Comparison of ENCODE assay signal across 30 mouse cellular contexts in the genomic region with DNA sequence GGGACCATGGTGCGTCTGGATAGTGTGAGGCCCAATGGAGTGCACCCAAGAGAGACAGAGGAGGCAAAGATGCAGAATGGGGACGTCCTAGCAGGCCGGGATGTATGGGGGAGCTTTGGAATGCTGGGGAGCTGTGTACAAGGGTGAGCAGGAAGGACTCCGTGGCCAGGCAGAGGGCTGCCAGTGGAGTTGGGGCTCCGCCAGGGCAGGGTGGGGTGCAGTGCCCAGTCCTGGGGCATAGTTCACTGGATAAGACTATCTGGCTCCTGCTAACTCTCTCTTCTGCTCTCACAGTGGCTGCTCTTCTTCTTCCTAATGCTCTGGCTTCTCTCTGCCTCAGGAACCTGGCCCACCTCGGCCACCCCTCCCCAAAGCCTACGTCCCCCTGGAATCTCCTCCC. TPM values are rescaled to one million over a fixed set of nuclear protein-coding genes. Genes with fewer than 3 reads are reported as not detected.
DNase-seq lines count a peak whose midpoint lies in the region; ATAC-seq and TF ChIP-seq lines count a peak whose summit lies in the region.
"Had no signal": no experiment of that assay in that cellular context is flagged by ENCODE, and none has a peak within 500 bp of the region (broad histone marks: within the 10 kb centered on the region; RNA-seq: fewer than 3 reads in every experiment).

No protein-coding gene starts in this region.

- H3K9me3 ChIP-seq in forebrain, embryonic 10.5 days: no peaks in the 10 kb centered on the region
- H3K9me3 ChIP-seq in forebrain, postnatal 0 days (ENCODE audit: low read length): no peaks in the 10 kb centered on the region
- no peaks in the 10 kb centered on the region for H3K9me3 ChIP-seq in intestine, postnatal 0 days (ENCODE audit: control insufficient read depth)
- no peaks in the 10 kb centered on the region for H3K9me3 ChIP-seq in stomach, embryonic 14.5 days (ENCODE audit: control insufficient read depth, low read depth, low read length)
- H3K9me3 ChIP-seq in lung, postnatal 0 days (ENCODE audit: low read length): no peaks in the 10 kb centered on the region
- H3K9me3 ChIP-seq in hindbrain, embryonic 11.5 days (ENCODE audit: control insufficient read depth, low read length): no peaks in the 10 kb centered on the region
- H3K9me3 ChIP-seq: embryonic facial prominence, embryonic 10.5 days; heart, embryonic 12.5 days; hindbrain, embryonic 12.5 days; limb, embryonic 12.5 days; neural tube, embryonic 12.5 days had no signal

- peak overlapping the region; percentile 25; the same call in 1 of the 2 replicates for H3K27ac ChIP-seq in forebrain, embryonic 10.5 days
- no peak overlapping the region for H3K27ac ChIP-seq in forebrain, postnatal 0 days (ENCODE audit: low read depth, low read length)
- H3K27ac ChIP-seq in intestine, postnatal 0 days (ENCODE audit: low read depth, low read length): no peak overlapping the region
- no peak overlapping the region for H3K27ac ChIP-seq in stomach, embryonic 14.5 days (ENCODE audit: low read length)
- H3K27ac ChIP-seq in lung, postnatal 0 days (ENCODE audit: low read length): no peak overlapping the region
- no peak overlapping the region for H3K27ac ChIP-seq in hindbrain, embryonic 11.5 days (ENCODE audit: low read depth, low read length)
- H3K27ac ChIP-seq: embryonic facial prominence, embryonic 10.5 days; hindbrain, embryonic 12.5 days; limb, embryonic 12.5 days; liver, embryonic 14.5 days; neural tube, embryonic 12.5 days had no signal

- no peak for TF ChIP-seq EP300 in lung, postnatal 0 days (IDR thresholded peaks at IDR 0.05)

- TF ChIP-seq CTCF in forebrain, postnatal 0 days (IDR thresholded peaks at IDR 0.05; ENCODE audit: low read depth): no peak
- no peak for TF ChIP-seq CTCF in intestine, postnatal 0 days (IDR thresholded peaks at IDR 0.05; ENCODE audit: low read depth)
- TF ChIP-seq CTCF in lung, postnatal 0 days (IDR thresholded peaks at IDR 0.05): no peak

- DNase-seq in forebrain, embryonic 10.5 days (ENCODE audit: extremely low spot score, low spot score): no peak
- DNase-seq in forebrain, postnatal 0 days: no peak
- peak; percentile 78 to 81 for DNase-seq in kidney, adult 8-10 months
- DNase-seq in kidney, postnatal 10 days: no peak
- DNase-seq in lung, postnatal 0 days (ENCODE audit: low spot score): no peak
- DNase-seq in hindbrain, embryonic 11.5 days (ENCODE audit: low spot score): no peak
- DNase-seq: cerebellum, adult 9-10 months; gastrocnemius, postnatal 25 days; heart, adult 18-20 months; heart, postnatal 10 days; lung, embryonic 14.5 days; lung, postnatal 36 days; midbrain, embryonic 14.5 days; right cerebral cortex, postnatal 25 days; thymus, adult 18-20 months; thymus, postnatal 4 days had no signal

- peaks cover 79% of the 10 kb centered on the region for H3K36me3 ChIP-seq in forebrain, embryonic 10.5 days (replicated peaks)
- H3K36me3 ChIP-seq in forebrain, postnatal 0 days (ENCODE audit: insufficient read depth): peaks cover 51% of the 10 kb centered on the region; the same call in 1 of the 2 replicates
- H3K36me3 ChIP-seq in intestine, postnatal 0 days (ENCODE audit: control insufficient read depth, insufficient read depth): peaks cover 70% of the 10 kb centered on the region
- H3K36me3 ChIP-seq in stomach, embryonic 14.5 days (ENCODE audit: control insufficient read depth, insufficient read depth, low read length): peaks cover 3% of the 10 kb centered on the region; the same call in 1 of the 2 replicates
- H3K36me3 ChIP-seq in lung, postnatal 0 days (ENCODE audit: insufficient read depth, low read length): no peaks in the 10 kb centered on the region
- peaks cover 2% of the 10 kb centered on the region; the same call in 1 of the 2 replicates for H3K36me3 ChIP-seq in hindbrain, embryonic 11.5 days (ENCODE audit: control insufficient read depth, insufficient read depth, low read length)
- H3K36me3 ChIP-seq: limb, embryonic 12.5 days had no signal

- 83% methylated on average over 7 of the region's 7 CpGs for WGBS in forebrain, embryonic 10.5 days
- 80% methylated on average over 7 of the region's 7 CpGs for WGBS in forebrain, postnatal 0 days
- WGBS in intestine, postnatal 0 days: 75% methylated on average over 7 of the region's 7 CpGs
- 87% methylated on average over 7 of the region's 7 CpGs for WGBS in stomach, embryonic 14.5 days
- WGBS in lung, postnatal 0 days: 90% methylated on average over 7 of the region's 7 CpGs
- WGBS in hindbrain, embryonic 11.5 days: 84% methylated on average over 7 of the region's 7 CpGs

- H3K4me1 ChIP-seq in forebrain, embryonic 10.5 days: peaks cover 4% of the 10 kb centered on the region; the same call in 1 of the 2 replicates
- H3K4me1 ChIP-seq in forebrain, postnatal 0 days (ENCODE audit: insufficient read depth): no peaks in the 10 kb centered on the region
- 0 out of 2 replicates have a peak, but pooled peaks cover 4% of the 10 kb centered on the region for H3K4me1 ChIP-seq in intestine, postnatal 0 days (replicated peaks; ENCODE audit: control insufficient read depth, insufficient read depth, low read length)
- no peaks in the 10 kb centered on the region for H3K4me1 ChIP-seq in stomach, embryonic 14.5 days (ENCODE audit: control insufficient read depth, insufficient read depth, low read length)
- H3K4me1 ChIP-seq in lung, postnatal 0 days (ENCODE audit: insufficient read depth, low read depth, low read length): no peaks in the 10 kb centered on the region
- H3K4me1 ChIP-seq in hindbrain, embryonic 11.5 days (replicated peaks; ENCODE audit: control insufficient read depth, insufficient read depth, low read length): no peaks in the 10 kb centered on the region
- H3K4me1 ChIP-seq: hindbrain, embryonic 12.5 days; limb, embryonic 12.5 days; neural tube, embryonic 12.5 days had no signal

- H3K27me3 ChIP-seq in forebrain, embryonic 10.5 days (ENCODE audit: poor library complexity, severe bottlenecking): no peaks in the 10 kb centered on the region
- H3K27me3 ChIP-seq in forebrain, postnatal 0 days (ENCODE audit: insufficient read depth, low read length): no peaks in the 10 kb centered on the region
- no peaks in the 10 kb centered on the region for H3K27me3 ChIP-seq in intestine, postnatal 0 days (replicated peaks; ENCODE audit: control insufficient read depth, insufficient read depth, low read length)
- no peaks in the 10 kb centered on the region for H3K27me3 ChIP-seq in stomach, embryonic 14.5 days (ENCODE audit: control insufficient read depth, insufficient read depth, low read length)
- no peaks in the 10 kb centered on the region for H3K27me3 ChIP-seq in lung, postnatal 0 days (replicated peaks; ENCODE audit: insufficient read depth, low read length)
- H3K27me3 ChIP-seq in hindbrain, embryonic 11.5 days (ENCODE audit: control insufficient read depth, insufficient read depth, low read length): no peaks in the 10 kb centered on the region
- H3K27me3 ChIP-seq: heart, embryonic 12.5 days; hindbrain, embryonic 12.5 days; limb, embryonic 12.5 days; neural tube, embryonic 12.5 days had no signal

- no peak overlapping the region for H3K9ac ChIP-seq in forebrain, postnatal 0 days
- H3K9ac ChIP-seq in intestine, postnatal 0 days (ENCODE audit: low read depth, low read length): 0 out of 2 replicates have a peak overlapping the region, but pooled peaks have one; percentile 3
- H3K9ac ChIP-seq in stomach, embryonic 14.5 days (replicated peaks; ENCODE audit: low read depth, low read length): no peak overlapping the region
- H3K9ac ChIP-seq in lung, postnatal 0 days (replicated peaks; ENCODE audit: low read depth): no peak overlapping the region
- H3K9ac ChIP-seq in hindbrain, embryonic 11.5 days (ENCODE audit: low read depth, low read length): no peak overlapping the region
- H3K9ac ChIP-seq: heart, embryonic 12.5 days; hindbrain, embryonic 12.5 days; limb, embryonic 12.5 days; liver, embryonic 14.5 days; lung, embryonic 14.5 days; neural tube, embryonic 12.5 days had no signal

- H3K4me3 ChIP-seq in forebrain, embryonic 10.5 days: no peak overlapping the region
- no peak overlapping the region for H3K4me3 ChIP-seq in forebrain, postnatal 0 days (ENCODE audit: low read depth, low read length)
- no peak overlapping the region for H3K4me3 ChIP-seq in intestine, postnatal 0 days (ENCODE audit: low read depth, low read length)
- no peak overlapping the region for H3K4me3 ChIP-seq in stomach, embryonic 14.5 days (ENCODE audit: low read depth, low read length)
- H3K4me3 ChIP-seq in lung, postnatal 0 days (ENCODE audit: low read depth, low read length): no peak overlapping the region
- H3K4me3 ChIP-seq in hindbrain, embryonic 11.5 days (ENCODE audit: low read depth, low read length): no peak overlapping the region
- H3K4me3 ChIP-seq: embryonic facial prominence, embryonic 10.5 days; heart, embryonic 12.5 days; hindbrain, embryonic 12.5 days; limb, embryonic 12.5 days; neural tube, embryonic 12.5 days had no signal

- no peak overlapping the region for H3K4me2 ChIP-seq in forebrain, postnatal 0 days (ENCODE audit: low read depth)
- no peak overlapping the region for H3K4me2 ChIP-seq in intestine, postnatal 0 days (replicated peaks; ENCODE audit: low read depth)
- no peak overlapping the region for H3K4me2 ChIP-seq in stomach, embryonic 14.5 days (replicated peaks; ENCODE audit: low read depth, low read length)
- no peak overlapping the region for H3K4me2 ChIP-seq in lung, postnatal 0 days (replicated peaks; ENCODE audit: low read depth, low read length)
- no peak overlapping the region for H3K4me2 ChIP-seq in hindbrain, embryonic 11.5 days (replicated peaks; ENCODE audit: low read depth, low read length)
- H3K4me2 ChIP-seq: heart, embryonic 12.5 days; hindbrain, embryonic 12.5 days; limb, embryonic 12.5 days; lung, embryonic 14.5 days; neural tube, embryonic 12.5 days had no signal

- ATAC-seq in forebrain, postnatal 0 days: no peak
- peak; percentile 63 for ATAC-seq in intestine, postnatal 0 days
- ATAC-seq in stomach, embryonic 14.5 days (ENCODE audit: insufficient number of reproducible peaks, insufficient read depth, low FRiP score, low read depth): 0 out of 2 replicates have a peak, but pooled peaks have one; percentile 14
- ATAC-seq in lung, postnatal 0 days: no peak
- ATAC-seq in hindbrain, embryonic 11.5 days (ENCODE audit: low FRiP score): no peak
- ATAC-seq: forebrain, embryonic 16.5 days had no signal

RNA-seq across cellular contexts. Expression of gene Golt1a, which starts 23.7 kb away (rescaled TPM):
- polyA plus RNA-seq in forebrain, embryonic 10.5 days (2016; fragmentation: Nextera tagmentation; extraction: Ambion mirVana): not detected in 2 replicates
- total RNA-seq in forebrain, postnatal 0 days (2014; rRNA removed): 0.15 and 0.29 TPM in 2 replicates
- polyA plus RNA-seq in forebrain, postnatal 0 days (2015; fragmentation: Nextera tagmentation; extraction: Ambion mirVana): 0.19 TPM in 1 of 2 replicates, not detected in the other
- polyA plus RNA-seq in intestine, postnatal 0 days (2015; fragmentation: Nextera tagmentation; extraction: Ambion mirVana): 164 and 187 TPM in 2 replicates
- 1.5 and 2.8 TPM in 2 replicates for polyA plus RNA-seq in stomach, embryonic 14.5 days (2014; fragmentation: Nextera tagmentation; extraction: Ambion mirVana)
- 0.26 and 1.2 TPM in 2 replicates for polyA plus RNA-seq in lung, postnatal 0 days (2015; fragmentation: Nextera tagmentation; extraction: Ambion mirVana)
- polyA plus RNA-seq in hindbrain, embryonic 11.5 days (2014; fragmentation: Nextera tagmentation; extraction: Ambion mirVana): not detected in 2 replicates
- total RNA-seq: gastrocnemius, postnatal 25 days; heart, adult 18-20 months; heart, postnatal 10 days; layer of hippocampus, adult 18-20 months; layer of hippocampus, postnatal 14 days; megakaryocyte-erythroid progenitor cell, adult 5-6 weeks had no signal
- polyA plus RNA-seq: embryonic facial prominence, embryonic 10.5 days; forebrain, embryonic 16.5 days; heart, embryonic 12.5 days; hindbrain, embryonic 12.5 days; limb, embryonic 12.5 days; midbrain, embryonic 14.5 days; neural tube, embryonic 12.5 days; spleen, adult 2 months had no signal

RNA-seq across cellular contexts. Expression of gene Kiss1, which starts 35.8 kb away (rescaled TPM):
- polyA plus RNA-seq in forebrain, embryonic 10.5 days (2016; fragmentation: Nextera tagmentation; extraction: Ambion mirVana): not detected in 2 replicates
- not detected in 2 replicates for total RNA-seq in forebrain, postnatal 0 days (2014; rRNA removed)
- not detected in 2 replicates for polyA plus RNA-seq in forebrain, postnatal 0 days (2015; fragmentation: Nextera tagmentation; extraction: Ambion mirVana)
- not detected in 2 replicates for polyA plus RNA-seq in intestine, postnatal 0 days (2015; fragmentation: Nextera tagmentation; extraction: Ambion mirVana)
- not detected in 2 replicates for polyA plus RNA-seq in stomach, embryonic 14.5 days (2014; fragmentation: Nextera tagmentation; extraction: Ambion mirVana)
- 15.2 and 19.2 TPM in 2 replicates for polyA plus RNA-seq in lung, postnatal 0 days (2015; fragmentation: Nextera tagmentation; extraction: Ambion mirVana)
- not detected in 2 replicates for polyA plus RNA-seq in hindbrain, embryonic 11.5 days (2014; fragmentation: Nextera tagmentation; extraction: Ambion mirVana)
- total RNA-seq: gastrocnemius, postnatal 25 days; heart, adult 18-20 months; heart, postnatal 10 days; layer of hippocampus, adult 18-20 months; layer of hippocampus, postnatal 14 days; megakaryocyte-erythroid progenitor cell, adult 5-6 weeks had no signal
- polyA plus RNA-seq: cortical plate, adult 2 months; embryonic facial prominence, embryonic 10.5 days; heart, embryonic 12.5 days; hindbrain, embryonic 12.5 days; limb, embryonic 12.5 days; liver, embryonic 14.5 days; midbrain, embryonic 14.5 days; neural tube, embryonic 12.5 days; spleen, adult 2 months had no signal

Comparison
In these comparisons a context has a peak if more than half of its experiments do, and no peak if none do; other contexts are left out.
1. DNase-seq: peak in kidney, adult 8-10 months (2 of 2); none in forebrain, embryonic 10.5 days (single experiment), forebrain, postnatal 0 days (single experiment), kidney, postnatal 10 days (single experiment), lung, postnatal 0 days (single experiment) and hindbrain, embryonic 11.5 days (single experiment).
2. ATAC-seq: peak in intestine, postnatal 0 days (single experiment) and stomach, embryonic 14.5 days (single experiment); none in forebrain, postnatal 0 days (single experiment), lung, postnatal 0 days (single experiment) and hindbrain, embryonic 11.5 days (single experiment).
3. RNA of gene Golt1a, which starts 23.7 kb away (polyA plus RNA-seq): 164 to 187 TPM in intestine, postnatal 0 days; 1.5 to 2.8 TPM in stomach, embryonic 14.5 days, not detected in hindbrain, embryonic 11.5 days, 0.26 to 1.2 TPM in lung, postnatal 0 days, not detected in forebrain, embryonic 10.5 days and 0.19 TPM in forebrain, postnatal 0 days; every median in the first group is over 10 times any median in the second.
4. RNA of gene Kiss1, which starts 35.8 kb away (polyA plus RNA-seq): 15.2 to 19.2 TPM in lung, postnatal 0 days; not detected in forebrain, embryonic 10.5 days, not detected in forebrain, postnatal 0 days, not detected in intestine, postnatal 0 days, not detected in stomach, embryonic 14.5 days and not detected in hindbrain, embryonic 11.5 days; every median in the first group is over 10 times any median in the second.